Mouse (Mus musculus) T-cell, adult 2 months (primary cell): ENCODE results near the gene A730061H03Rik.
A peak's percentile ranks its signal among the peaks of the same experiment; 100 is the strongest.

Experiments
- DNase-seq: peaks from one replicate; pipeline ENCODE4 v3.0.0; 2022; ENCODE audit warnings: low spot score

A730061H03Rik gene

GRCm38 (mm10) chr14:55560202-55561073 lies at the start of gene A730061H03Rik:
A730061H03Rik (minus strand) TSS chr14:55560406.
- peak; percentile 98 for DNase-seq

- DNase-seq: no peak
Measured at GRCm38 (mm10) chr14:55608339-55608738, 48.1 kb upstream of the A730061H03Rik start.

GRCm38 (mm10) chr14:55605743-55606459 lies 45.7 kb upstream of the A730061H03Rik start:
- DNase-seq: no peak

GRCm38 (mm10) chr14:55604823-55605222 lies 44.6 kb upstream of the A730061H03Rik start:
- no peak for DNase-seq

DNA sequence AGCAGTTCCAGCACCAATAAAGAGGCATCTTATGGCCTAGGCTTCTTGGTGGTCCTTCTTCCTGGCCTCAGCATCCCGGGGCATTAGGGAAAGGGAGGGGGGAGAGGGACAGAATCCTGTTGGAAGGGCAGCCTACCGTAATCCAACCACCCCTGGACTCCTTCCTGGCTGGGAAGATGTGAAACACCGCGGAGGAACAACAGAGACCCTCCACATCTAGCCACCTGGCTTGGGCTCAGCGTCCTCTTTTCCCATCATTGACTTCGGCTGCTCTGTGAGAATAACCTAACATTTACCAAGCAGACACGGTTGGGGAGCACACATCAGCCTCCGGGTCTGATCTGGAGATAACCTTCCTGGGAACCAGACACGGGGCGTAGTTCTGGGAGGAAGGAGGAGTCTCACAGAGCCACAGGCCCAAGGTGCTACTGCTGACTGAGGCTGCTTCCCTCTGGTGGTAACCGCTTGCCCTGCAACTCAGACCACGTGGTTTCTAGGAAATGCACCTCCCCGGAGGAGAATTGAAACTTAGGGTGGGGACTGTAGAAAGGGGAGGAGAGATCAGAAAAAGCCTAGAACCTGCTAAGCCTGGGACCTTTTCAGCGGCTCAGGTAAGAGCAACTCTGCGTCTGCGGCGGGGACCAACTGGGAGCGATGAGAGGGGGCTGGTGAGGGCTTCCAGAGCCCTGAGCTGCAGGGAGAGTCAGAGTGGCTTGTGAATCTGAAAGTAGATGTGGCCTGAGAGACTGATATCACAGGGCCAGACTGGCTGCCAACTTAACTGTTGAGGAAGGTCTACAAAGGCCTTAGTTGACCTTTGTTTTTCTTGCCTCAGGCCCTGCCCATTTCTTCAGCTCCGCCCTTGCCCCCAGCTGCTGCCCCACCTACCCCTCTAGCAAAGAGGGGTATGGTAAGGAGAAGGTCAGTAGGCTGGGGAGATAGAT lies 43.7 kb upstream of the A730061H03Rik start:
- DNase-seq: peak; percentile 97

DNA sequence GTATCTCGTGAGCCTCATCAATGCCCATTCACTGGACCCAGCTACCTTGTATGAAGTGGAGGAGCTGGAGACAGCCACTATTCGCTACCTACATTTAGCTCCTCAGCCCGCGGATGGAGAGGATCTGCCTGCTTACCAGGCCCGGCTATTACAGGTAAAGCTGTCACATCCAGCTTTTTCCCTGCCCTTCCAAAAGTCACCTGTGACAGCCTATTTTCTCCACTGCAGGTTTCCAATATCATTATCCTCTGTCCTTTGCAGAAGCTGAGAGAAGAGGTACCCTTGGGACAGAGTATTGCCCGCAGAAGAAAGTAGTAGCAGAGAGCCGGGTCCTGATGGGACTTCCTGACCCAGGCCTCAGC lies 43.0 kb upstream of the A730061H03Rik start, which contains the start of gene Irf9:
Irf9 (plus strand) TSS at position 301 of the 362 bp plus-strand sequence.
- no peak for DNase-seq

DNA sequence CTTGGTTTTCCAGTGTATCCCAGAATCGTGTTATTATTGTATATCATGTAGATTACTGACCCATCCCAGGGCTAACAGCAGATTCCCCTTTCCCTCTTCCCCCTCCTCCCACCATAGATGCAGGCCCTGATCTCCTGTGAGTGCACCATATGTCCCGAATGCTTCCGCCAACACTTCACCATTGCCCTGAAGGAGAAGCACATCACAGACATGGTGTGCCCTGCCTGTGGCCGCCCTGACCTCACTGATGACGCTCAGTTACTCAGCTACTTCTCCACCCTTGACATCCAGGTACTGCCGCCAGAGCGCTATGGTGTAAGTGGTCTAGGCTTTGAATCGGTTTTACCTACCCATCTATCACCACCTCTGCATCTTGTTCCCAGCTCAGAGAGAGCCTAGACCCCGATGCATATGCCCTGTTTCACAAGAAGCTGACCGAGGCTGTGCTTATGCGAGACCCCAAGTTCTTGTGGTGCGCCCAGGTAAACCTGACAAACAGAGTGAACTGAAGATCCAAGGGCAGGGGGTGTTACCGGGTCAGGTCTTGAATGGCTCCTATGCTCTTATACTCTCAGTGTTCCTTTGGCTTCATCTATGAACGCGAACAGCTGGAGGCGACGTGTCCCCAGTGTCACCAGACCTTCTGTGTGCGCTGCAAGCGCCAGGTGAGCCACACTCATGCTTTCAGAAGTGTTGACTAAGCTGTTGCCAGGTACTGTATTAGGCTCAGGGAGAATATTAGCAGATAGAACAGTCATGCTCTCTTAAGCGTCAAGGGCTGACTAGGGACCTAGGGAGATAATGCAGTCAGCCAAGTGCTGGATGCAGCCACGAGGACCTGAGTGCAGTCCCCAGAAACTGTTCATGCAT lies 38.5 kb upstream of the A730061H03Rik start:
- DNase-seq: no peak

GRCm38 (mm10) chr14:55596036-55596690 lies 36.0 kb upstream of the A730061H03Rik start:
- no peak for DNase-seq

- no peak for DNase-seq
Measured at GRCm38 (mm10) chr14:55592226-55592625, 32.0 kb upstream of the A730061H03Rik start.

DNA sequence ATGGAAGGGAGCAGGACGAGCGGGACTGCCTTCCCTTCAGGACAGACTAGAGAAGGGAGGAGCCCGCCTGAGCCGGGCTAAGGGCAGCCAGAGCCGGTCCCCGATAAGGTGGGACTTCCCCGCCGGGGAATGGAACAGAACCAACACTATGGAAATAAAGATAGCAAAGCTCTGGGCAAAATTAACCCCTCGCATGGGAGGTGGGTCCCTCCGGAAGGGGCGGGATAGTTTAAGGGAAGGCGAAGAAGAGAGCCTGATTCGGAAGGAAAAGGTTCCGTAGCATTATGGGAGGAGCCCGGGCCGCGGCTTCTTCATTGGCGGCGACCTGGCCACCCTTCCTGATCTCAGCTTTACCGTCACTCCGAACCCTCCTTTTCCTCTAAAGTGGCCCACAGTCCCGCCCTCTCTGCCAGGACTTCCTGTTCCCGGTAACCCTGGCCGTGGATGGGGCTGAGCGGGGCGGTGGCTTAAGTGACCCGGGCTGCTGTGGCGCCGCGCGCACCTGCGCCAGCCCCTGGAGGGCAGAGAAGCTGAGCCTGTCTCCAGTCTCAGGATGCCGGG lies 31.2 kb upstream of the A730061H03Rik start, which contains the start of gene Rnf31:
Rnf31 (plus strand) TSS at position 378 of the 561 bp plus-strand sequence.
- peak; percentile 86 for DNase-seq

DNA sequence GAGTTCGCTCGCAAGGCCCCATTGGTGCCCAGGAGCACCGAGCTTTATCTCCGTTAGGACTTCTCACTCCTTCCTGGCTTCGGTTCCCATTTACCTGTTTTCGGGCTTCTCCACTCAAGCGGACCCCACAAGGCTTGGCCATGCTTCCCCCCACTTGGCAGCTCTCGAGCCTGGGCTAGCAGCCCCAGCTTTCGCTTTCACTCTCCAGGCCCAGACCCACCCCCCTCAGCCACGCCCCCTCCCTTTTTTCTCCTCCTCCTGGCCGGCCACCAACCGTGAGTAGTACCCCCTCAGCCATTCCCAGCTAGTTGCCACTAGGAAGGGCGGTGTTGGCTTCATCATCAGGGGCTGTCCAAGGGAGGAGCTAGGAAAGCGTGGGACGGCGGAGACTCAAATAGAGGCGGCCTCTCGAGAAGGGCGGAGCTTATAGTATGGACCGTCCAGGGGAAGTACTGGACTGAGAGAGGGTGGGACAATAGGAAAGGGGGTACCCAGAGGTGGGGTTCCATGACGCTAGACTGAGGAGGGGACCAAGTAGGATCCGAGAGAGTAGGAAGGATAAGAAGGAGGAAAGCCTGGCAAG lies 30.6 kb upstream of the A730061H03Rik start, which contains the start of gene Psme2:
Psme2 (minus strand) TSS at position 366 of the 583 bp plus-strand sequence.
- peak; percentile 79 for DNase-seq

DNA sequence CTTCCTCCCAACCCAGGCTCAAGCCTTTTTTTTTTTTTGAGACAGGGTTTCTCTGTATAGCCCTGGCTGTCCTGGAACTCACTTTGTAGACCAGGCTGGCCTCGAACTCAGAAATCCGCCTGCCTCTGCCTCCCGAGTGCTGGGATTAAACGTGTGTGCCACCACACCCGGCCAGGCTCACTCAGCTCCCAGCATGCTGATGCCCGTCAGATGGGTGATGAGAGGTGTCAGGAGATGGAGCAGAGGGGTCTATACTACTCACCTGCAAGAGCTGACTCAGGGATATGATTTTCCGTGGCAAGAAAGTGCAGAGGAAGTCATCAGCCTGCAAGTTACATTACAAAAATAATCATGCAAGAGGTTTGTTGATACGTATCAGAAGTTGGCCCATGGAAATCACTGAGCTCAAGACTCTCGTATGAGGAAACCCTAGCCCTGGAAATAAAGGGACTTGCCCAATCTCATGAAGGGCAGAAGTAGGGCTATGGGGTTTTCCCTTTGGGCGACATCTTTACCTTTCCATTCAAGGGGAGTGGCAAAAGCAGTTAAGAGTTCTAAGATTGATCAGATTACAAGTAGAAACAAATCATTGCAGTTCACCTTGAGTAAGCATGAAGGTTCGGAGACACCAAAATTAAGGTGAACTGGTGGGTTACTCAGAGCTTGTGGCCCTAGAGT lies 29.7 kb upstream of the A730061H03Rik start:
- peak; percentile 47 for DNase-seq

DNA sequence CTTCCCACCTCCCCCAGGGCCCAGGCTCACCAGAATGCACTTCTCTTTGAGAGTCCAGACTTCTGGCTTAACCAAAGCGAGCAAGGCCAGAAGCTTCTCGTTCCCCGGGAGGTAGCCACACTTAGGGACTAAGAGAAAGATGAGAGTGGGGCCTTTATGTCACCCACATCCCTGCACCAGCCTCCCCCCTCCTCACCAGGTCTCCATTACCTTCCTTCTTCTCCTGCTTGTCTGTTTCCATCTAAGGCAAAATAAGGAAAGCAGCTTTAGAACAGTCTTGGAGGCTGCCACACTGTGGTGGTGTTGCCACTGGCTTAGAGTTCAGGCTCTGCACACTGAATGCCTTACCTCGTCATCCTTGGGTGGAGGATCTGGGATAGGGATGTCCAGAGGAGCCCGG lies 29.1 kb upstream of the A730061H03Rik start:
- no peak for DNase-seq

DNA sequence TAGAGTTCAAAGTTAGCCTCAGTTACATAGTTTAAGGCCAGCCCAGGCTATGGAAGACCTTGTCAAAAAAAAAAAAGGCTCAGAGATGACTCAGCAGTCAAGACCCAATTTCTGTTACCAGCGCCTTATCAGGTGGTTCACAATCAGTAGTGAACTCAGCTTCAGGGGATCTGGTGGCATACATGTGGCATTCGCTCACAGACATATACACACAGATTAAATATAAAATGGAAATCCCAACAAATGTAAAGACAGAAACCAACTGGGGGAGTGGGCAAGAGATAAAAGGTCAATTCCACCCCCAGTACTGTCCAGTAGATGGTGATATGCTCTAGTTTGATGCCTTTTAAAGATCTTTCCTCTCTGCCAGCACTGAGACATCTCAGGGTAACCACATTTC lies 25.9 kb upstream of the A730061H03Rik start:
- DNase-seq: no peak

DNA sequence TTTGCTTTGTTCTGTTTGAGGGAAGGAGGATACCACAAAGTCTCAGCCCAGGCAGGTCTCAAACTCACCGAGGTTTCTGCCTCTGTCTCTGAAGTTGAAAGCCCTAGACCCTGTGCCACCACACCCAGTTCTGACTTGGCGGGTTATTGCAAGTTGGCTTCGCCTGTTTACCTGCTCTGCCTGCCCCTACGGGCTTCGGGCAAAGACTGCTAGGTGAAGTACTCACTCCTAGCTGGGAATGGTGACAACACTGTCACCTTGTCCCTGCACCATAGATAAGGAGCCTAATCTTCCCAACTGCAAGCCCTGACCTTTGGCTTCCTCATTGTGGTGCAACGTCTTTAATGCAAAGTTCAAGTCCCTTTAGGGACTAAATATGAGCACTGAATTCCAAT lies 25.4 kb upstream of the A730061H03Rik start:
- peak; percentile 61 for DNase-seq

DNA sequence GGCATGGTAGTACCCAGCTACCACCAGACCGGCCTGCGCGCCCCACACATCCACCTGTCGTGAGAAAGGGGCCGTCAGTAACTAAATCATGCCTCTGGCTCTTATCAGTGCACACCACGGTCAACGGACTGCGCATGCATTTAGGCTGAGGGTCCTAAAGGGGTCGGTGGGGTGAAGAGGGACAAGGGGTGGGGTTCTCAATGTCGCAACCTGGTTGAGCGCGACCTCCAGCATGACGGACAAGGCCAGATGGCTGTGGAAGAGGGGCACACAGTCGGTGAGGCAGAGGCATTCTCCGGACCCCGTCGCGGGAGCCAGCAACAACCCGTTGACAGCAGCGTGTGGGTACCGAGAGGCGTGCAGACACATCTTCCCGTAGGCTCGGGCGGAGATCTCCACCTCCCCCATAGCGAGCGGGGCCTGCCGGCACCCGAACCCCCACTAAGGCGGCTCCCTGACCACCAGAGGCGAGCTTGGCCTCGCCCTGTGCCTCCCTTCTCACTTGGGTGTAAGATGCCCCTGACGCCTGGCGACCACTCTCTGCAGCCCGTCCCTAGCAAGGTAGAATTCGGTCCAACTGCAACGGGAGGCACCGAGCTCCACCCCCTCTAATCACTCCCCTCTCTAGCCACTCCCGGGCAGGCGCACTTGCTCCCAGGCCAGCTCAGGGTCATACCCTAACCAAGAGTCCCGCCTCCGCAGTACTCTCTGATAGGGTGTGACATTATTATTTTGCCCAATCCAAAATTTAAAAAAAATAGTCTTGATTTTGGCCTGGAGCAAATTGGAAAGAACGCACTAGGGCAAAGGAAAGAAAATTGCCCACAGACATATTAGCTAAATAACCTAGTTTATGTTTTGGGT lies 24.7 kb upstream of the A730061H03Rik start, which contains the start of gene Emc9:
Emc9 (minus strand) TSS at position 601 of the 864 bp plus-strand sequence.
- DNase-seq: peak; percentile 80

DNA sequence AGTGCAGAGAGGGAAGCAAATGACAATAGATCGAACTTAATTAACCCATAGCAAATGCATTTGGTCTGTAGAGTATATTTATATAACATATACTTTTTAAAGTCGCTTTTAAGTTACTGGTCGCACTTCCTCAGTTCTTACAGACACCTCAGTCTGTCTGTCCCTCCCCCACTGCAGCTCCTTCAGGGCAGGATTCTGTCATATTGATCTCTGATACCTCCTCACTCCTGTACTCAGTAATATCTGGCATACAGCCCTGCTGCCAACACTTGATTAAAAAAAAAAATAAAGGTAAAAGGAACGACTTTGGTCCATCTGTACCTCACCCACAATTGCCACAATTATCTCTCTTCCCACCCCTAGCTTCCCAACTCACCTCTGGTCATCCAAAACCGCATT lies 24.1 kb upstream of the A730061H03Rik start:
- DNase-seq: no peak
